Mouse (Mus musculus) G1E (cell line): ENCODE measurements around the gene Alyref2.

ENCODE experiments used
- CTCF ChIP-seq: IDR thresholded peaks from 2 replicates; pipeline ENCODE4 v1.5.1; 2012; ENCODE audit warnings: low read depth, low read length, inconsistent platforms, mixed read lengths
- GATA1 ChIP-seq: IDR thresholded peaks from 2 replicates; pipeline ENCODE4 v1.6.1; 2012; ENCODE audit warnings: borderline replicate concordance, low read length, inconsistent platforms, mixed read lengths
- TAL1 ChIP-seq: conservative IDR thresholded peaks from 2 replicates; pipeline ENCODE4 v1.6.1; 2012; ENCODE audit warnings: low read depth, low read length, inconsistent platforms, mixed read lengths

GRCm38 (mm10) chr1:171466565-171466964 is 36.7 kb upstream of the Alyref2 start:
- TF ChIP-seq CTCF (no peak), GATA1 (no peak), TAL1 (no peak)
